Mouse (Mus musculus) c-Kit-positive CD71-negative TER-119-negative erythroid progenitor cells, embryonic 14.5 days (primary cell): Measurements from ENCODE around the gene Klrg2.
A peak's percentile ranks its signal among the peaks of the same experiment; 100 is the strongest.
"Not testable (repeated sequence)": the region's sequence is repeated elsewhere in the genome, so short reads cannot be mapped to it uniquely, and the experiment has no call there.

Source experiments
- DNase-seq: peaks from one replicate; pipeline ENCODE4 v3.0.0-alpha.2; 2013; ENCODE audit warnings: low read depth

Klrg2 gene

DNA sequence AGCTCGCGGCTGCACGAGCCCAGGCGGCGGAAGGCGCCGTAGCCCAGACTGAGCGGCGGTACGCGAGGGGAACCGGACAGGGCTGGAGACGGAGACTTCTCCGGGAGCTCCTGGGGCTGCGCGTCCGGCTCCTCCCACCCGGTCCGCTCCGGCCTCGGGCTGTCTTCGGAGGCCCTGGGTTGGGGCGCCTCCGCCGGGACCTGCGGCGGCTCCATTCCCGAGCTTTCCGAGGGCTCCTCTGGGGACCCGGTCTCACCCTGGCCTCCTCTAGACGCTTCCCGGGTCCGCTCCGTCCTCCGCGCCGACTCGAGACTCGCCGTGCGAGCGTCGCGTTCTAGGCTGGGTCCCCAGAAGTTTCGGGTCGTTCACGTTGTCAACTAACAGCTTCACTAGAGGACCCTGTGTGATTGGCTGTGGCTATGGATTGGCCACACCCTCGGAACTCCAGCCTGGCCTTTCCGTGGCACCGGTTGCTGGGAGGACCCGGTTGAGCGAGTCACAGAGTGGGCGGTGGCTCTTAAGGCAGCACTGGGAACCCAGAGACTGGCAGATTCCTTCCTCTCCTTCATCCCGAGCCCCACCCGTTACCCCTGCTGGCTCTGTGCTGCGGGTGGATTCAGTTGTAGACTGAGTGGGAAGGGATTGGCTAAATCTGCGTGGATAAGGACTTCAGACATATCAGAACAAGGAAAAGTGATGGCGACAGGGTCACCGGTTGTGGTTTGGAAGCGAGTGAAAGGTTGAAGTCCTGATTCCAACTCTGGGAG, at the start of gene Klrg2:
TSS of gene Klrg2 (minus strand) at position 391 of the 767 bp plus-strand sequence.
- DNase-seq = no peak

DNA sequence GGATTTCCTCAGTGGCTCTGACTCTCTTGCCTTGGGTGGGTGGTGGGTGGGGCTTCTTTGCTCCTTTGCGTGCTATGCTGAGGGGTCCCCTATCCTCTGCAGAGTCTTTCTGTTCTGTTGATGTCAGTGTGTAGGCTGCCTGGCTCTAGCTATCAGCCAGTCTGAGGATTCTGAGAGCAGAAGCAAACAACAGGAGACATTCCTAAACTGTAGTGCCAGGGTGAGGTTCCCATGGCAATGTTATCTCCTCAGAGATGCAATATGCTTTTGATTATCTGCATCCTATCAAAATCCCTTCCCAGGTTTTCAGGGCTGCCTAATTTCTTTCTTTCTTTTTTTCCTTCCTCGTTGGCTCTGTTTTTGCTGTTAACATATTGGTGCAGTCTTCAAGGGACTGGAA, 45.5 kb upstream of the Klrg2 start:
- no peak for DNase-seq

DNA sequence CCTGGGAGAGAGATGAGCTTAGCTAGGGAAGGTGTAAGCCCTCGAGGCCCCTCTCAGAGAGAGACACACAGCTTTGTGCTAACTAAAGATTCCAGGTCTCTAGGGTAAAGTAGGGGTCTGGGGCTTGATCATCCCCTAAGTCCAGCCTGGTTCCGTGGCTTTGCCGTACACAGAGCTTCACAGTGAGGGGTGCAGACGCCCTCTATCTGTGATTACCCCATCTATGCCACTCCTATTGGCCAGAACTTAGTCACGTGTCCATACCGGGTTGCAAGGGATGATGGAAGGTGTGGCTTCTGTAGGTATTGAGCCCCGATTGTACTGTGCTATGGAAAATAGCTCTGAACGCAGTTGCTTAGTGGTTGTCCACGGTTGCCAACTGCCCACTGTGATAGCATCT, 40.6 kb upstream of the Klrg2 start:
- DNase-seq = no peak

DNA sequence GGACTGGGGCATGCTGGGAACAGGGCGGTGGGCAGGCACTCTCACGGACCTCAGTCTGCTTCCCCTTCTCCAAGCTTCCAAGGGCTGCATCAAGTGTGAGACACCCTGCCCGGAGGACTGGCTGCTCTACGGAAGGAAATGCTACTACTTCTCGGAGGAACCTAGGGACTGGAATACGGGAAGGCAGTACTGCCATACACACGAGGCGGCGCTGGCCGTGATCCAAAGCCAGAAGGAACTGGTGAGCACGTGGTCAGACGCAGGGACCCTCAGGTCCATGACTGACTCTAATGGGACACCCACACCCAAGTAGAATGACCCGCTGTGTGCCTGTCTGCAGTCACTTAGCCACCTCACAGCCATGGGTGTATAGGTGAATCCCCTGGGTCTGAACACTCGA, 39.7 kb upstream of the Klrg2 start:
- no peak for DNase-seq

DNA sequence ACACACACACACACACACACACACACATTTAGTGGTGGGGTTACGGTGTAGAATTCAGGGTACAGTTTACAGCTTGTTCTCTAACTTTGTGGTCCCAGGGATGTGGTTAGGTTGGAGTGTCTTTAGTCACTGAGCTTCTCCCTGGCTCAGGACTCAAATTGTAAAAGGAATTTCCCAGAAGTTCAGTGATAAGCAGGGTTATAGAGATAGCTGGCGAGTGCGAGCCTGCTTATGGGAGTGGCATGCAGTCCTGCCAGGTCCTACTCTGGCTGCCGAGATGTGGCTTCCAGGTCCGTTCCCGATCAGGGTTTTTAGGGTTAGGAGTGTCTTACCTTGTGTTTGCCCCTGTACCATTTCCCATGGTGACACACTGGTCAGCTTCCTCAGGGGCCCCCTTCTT, 39.2 kb upstream of the Klrg2 start:
- DNase-seq = no peak

DNA sequence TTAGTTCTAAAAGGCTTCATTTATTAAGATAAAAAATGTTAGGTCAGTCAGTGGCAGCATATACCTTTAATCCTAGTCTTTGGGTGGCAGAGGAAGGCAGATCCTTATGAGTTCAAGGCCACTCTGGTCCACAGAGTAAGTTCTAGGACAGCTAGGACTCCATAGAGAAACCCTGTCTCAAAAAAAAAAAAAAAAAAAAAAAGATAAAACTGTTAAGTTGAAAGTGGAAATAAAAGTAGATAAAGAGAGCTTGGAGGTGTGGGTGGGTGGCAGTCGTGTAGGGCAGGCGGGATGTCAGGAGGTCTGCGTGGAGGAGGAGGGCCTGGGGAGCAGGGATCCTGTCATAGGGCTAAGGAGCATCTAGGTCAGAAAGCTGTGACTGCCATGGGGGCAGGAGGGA, 35.0 kb upstream of the Klrg2 start:
- no peak for DNase-seq

DNA sequence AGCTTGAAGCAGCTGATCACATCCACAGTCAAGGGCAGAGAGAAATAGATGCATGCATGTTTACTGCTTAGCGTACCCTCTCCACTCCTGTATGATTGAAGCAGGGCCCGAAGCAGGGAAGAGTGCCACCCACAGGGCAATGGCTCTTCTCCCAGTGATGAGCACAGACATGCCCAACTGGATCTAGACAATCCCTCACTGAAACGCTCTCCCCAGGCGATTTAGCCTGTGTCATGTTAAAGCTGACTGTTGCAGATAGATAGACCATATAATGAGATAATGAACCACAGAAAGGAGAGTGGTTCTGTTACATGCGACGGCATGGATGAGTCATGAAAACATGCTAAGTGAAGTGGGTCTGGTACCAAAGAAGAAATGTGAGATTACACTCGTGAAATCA, 34.2 kb upstream of the Klrg2 start:
- no peak for DNase-seq

DNA sequence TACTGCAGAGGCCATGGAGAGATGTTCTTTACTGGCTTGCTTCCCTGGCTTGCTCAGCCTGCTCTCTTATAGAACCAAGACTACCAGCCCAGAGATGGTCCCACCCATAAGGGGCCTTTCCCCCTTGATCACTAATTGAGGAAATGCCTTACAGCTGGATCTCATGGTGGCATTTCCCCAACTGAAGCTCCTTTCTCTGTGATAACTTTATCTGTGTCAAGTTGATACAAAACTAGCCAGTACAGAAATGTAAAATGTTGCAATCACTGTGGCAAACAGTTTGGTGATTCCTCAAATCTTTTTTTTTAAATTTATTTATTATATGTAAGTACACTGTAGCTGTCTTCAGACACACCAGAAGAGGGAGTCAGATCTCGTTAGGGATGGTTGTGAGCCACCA, 33.4 kb upstream of the Klrg2 start:
- DNase-seq = not testable (repeated sequence)

DNA sequence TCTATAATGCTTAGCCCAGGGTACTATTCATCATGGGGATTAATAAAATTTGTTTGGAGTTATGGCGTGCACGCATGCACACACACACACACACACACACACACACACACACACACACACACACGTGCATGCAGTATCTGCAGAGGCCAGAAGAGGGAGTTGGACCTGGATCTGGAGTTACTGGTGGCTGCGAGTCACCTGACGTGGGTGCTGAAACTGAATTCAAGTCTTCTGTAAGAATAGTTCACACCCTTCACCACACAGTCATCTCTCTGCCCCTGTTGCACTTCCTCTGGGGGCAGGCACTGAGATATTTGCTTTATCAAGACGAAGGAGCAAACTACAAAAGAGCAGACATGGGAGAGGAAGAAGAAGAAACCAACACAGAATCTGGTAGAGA, 32.5 kb upstream of the Klrg2 start:
- DNase-seq = no peak

DNA sequence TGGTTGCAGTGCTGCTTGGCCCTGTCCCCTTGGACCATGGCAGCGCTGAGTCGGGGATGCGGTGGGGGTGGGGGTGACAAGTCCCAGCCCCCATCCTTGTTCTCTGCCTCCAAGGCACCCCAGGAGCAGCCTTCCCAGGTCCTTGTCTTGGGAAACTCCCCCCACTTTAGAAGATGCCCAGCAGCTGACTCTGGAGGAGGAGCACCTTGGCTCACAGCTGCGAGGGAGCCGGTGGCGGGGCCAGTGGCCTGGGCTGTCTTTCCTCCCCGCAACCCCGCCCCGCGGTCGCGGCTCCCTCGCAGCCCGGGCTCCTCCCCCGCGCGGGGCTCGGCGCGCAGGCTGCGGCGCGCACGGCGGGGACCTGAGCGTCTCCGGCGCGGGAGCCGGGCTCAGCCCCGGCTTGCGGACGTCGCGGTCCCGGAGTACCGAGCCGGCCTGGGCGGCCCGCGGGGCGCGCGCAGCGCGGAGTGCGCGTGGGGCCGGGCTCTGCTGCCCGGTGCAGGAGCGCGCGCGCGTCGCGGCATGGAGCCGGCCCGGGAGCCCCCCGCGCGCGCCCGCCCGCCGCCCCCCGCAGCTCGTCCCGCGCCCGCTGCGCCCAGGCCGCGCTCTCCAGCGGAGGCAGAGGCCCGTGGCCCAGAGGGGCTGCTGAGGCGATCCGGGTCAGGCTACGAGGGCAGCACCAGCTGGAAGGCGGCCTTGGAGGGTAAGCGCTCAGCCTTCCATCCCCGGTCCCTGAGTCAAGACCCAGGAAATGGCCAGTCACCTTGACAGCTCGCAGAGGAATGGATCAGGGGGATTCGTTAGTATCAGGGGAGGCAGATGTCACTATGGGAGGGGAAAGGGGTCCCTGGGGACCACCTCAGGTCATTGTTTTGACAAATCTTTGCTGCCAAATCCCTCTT, 25.9 kb upstream of the Klrg2 start, which contains the start of gene Clec2l:
TSS of gene Clec2l (plus strand) at position 356 of the 902 bp plus-strand sequence.
- DNase-seq = no peak

DNA sequence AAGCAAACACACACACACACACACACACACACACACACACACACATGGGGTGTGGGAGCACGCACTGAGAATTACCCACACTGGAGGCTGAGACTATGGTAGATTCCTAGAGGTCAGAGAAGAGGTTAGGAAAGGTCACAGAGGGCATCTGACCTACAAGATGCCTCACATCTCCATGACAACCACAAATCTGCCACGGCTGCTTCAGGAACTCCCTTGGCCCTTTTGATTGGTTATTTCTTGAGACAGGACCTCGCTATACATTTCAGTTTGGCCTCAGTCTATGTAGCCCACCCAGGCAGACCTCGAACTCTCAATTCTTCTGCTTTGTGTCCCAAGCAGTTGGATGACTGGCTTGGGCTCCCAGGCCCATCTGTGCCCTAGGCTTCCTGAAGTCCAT, 24.6 kb upstream of the Klrg2 start:
- DNase-seq = no peak

DNA sequence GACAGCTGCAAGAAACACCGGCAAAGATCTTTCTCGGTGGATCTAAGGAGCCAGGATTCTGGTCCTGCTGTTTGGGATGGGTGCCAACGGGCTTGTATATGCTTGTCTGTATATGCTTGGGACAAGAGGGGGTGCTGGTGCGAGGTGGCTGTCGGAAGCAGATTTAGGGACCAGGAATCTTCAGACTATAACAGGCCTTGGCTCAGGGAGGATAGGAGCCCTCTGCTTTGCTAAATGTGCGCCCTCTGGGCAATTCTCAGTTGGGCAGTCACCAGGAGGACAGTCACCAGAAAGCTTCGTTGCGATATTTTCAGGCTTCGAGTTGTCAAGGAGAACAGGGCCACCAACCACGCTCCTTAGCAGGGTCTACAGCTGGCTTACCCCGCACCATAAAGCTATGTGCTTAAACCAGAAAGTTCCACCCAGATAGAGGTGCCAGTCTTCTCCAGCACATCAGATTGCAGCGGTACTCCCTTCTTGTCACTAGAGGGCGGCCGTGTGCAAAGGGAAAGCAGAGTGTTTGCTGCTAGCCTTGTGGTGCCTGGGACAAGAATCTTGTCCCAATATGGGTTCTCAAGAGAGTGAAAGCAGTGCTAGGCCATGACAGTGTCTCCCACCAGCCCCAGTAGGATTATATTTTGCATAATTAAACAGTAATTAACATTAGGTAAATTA, 13.4 kb upstream of the Klrg2 start:
- DNase-seq = peak; percentile 76

DNA sequence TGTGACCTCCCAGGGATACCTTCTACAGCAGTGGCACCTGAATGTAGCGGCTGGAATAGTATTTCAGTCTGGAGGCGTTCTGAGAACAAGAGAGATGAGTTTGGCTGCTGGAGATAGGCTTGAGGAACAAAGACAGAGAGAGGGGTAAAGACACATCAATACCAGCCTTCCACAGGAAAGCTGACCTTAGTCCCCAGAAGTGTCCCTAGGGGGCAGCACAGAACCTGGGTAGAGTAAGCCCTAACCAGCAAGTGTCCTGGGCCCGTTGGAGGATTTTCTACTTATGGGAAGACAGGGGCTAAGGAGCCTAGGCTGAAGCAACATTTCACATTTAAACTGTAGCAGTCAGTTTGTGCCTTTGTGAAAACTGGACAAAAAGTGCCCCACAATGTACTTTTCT, 12.5 kb upstream of the Klrg2 start:
- DNase-seq = no peak

DNA sequence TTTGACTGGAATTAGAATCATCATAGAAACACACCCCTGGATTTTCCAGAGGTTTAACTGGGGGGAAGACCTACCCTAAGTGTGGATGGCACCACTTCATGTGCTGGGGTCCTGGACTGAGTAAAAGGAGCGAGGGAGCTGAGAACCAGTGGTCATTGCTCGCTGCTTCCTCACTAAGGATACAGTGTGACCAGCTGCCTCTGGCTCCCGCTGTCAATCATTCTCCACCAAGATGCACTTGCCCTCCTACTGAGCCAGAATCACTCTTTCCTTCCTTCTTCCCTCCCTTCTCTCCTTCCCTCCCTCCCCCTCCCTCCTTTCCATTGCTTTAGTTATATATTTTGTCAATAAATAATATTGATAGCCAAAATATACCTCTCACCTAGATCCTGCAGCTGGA, 6.0 kb upstream of the Klrg2 start:
- no peak for DNase-seq

DNA sequence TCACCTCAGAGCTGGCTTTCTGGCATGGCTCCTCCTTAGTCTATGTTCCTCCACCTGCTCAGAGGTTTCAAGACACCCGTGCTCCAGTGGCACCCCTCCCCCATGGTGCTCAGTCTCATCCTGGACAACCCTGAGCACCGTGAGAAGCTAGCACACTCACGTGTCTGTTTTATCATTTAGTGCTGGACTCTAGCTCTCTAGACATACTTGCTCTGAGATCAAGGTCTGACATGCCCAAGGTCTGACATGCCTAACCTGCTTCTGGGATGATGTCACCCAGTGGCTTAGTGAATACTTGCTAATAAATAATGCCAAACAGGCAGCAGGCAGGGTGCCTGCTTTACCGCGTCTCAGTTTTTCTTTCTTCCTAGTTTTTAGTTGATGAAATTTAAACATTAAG, 5.6 kb upstream of the Klrg2 start:
- DNase-seq = no peak

DNA sequence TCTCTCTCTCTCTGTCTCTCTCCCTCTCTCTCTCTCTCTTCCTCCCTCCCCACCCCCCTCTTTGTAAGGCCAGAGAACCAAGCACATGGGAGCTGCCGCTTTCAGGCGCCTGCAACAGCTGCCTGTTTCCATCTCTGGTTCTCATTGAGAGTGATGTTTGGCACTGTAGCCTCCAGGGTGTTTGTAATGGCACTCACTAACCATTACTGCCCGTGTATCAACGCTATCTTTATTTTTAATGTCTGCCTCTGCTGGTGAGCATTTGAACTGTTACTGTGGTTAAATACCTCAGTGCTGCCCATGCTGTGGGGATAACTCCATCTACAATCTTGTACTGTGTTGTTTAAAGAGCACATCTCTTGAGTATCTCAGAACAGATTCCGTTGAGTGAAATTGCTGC, 4.6 kb upstream of the Klrg2 start:
- no peak for DNase-seq

DNA sequence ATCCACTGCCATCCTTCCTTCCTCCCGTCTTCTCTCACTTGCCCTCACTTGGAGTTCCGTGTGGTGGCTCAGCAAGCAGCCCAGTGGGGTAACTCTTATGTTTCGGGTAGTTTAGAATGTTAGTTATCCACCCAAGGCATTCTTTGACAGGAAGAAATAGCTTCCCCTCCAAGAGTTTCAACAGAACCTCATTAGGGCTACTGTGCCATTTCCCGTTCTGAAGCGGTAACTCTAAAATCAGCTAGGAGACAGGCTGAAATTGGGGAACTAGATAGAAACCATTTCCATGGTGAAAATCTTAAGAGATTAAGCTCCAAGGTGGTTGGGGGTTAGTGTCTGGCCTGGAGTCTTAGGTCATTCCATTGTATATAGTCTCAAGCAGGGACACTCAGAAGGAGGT, 4.2 kb upstream of the Klrg2 start:
- DNase-seq = no peak

DNA sequence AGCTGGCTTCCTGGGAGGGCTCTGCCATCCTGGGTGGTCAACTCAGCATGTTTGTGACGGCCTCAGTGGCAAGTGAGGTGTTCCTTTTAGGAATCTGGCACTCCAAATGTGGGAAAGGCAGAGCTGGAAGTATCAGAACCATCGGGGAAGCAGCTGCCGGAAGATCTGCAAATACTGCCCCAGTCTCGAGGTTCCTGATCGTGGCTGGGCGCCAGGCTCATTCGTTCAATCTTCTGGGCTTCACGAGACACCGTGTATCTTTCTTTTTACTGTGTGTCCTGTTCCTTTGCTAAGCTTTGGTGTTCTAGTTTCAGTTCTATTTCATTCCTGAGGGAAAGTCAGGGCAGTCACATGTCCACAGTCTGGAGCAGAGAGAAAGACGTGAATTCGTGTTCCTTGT, 3.4 kb upstream of the Klrg2 start:
- DNase-seq = no peak

DNA sequence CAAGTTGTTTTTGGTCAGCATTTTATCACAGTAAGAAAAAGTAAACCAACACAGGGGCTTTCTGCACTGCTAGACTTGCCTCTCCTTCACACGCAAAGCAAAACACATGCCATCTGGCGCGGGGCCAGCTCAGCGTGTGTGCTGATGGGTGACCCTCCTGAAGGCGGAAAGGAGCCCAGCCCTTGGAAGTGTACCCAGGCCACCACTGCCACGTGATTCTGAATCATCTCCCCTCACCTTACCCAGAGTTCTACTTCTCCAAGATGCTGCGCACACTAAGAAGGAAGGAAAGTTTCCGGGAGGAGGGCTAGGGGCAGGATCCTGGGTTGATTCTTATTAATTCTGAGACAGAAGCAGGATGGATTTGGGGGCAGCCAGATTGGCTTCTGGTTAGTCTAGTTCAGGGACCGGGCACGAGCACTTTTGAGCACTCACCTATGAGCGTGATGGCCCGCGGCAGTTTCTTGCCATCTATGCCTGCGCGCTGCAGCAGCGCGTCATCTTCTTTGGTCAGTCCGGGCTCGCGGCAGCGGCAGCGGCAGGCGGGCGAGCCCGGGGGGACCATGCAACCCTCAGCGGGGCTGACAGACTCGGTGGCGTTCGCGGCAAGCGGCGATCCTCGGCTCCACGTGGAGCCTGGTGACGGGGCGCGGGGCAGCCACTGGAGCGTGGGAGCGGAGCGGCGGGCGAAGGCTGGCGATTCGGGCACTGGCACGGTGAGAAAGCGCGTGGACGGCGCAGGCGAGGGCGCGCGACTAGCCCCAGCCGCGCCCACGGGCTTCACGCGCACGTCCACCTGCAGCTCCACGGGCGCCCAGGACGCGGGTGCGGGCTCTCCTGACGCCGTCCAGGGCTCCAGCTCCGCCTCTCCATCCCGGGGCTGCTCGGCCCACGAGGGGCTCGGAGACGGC, 846 bp downstream of the Klrg2 start:
- no peak for DNase-seq

DNA sequence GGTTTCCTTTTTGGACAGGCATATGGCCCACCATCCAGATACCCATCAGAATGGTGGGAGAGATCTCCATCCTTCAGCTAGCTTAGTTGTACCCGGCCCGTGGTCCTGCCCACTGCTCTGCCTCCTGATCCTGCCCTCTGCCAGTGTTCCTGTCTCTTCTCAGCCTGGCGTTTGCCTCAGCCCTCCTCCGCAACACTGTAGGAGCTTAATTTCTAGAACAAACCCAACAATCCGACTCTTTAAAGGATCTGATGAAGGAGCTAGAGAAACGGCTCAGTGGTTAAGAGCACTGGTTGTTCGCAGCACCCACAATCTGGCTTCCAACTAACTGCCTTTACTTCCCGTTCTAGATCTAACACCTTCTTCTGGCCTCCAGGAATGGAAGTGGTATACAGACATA, 2.6 kb downstream of the Klrg2 start:
- no peak for DNase-seq

DNA sequence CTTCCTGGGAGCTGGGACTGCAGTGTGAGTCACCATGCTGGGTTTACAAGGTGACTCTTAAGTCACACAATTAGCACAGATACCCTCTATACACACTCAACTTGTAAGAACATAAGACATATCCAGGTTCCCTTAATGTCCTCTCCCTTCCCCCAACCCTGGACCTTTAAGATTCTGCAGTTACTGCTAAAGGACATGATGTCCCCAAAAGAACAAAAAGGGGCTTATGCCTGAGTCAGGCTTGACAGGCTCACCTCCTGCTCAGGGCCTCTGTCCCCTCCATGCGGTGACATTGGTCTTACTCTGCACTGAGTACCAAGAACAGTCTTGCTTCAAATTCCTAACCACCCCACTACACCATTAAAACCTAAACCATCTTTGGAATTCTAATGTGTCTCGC, 4.2 kb downstream of the Klrg2 start:
- DNase-seq = no peak

DNA sequence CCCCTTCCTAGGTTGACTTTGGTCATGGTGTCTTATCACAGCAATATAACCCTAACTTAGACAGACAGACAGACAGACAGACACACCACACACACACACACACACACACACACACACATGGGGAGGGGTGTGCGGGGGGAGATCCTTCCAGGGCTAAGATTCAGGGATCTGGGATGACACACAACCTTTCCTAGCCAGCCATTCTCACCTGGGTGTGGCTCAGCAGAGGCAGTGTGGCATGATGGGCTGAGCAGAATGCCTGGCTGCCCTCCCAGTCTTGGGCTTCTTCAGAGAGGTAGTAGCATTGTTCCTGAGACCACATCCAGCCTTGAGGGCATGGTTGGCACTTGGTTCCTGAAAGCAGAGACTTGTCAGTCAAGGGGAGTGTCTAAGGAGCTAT, 7.5 kb downstream of the Klrg2 start:
- no peak for DNase-seq
